Mouse (Mus musculus): ENCODE results near the gene Galnt2.

GRCm38 (mm10) chr8:124182224-124182623, 49.0 kb upstream of the Galnt2 start:
- TF ChIP-seq CTCF (IDR thresholded peaks at IDR 0.05; ENCODE audit: control insufficient read depth, insufficient read depth, low read length) (no peak), POLR2A (IDR thresholded peaks at IDR 0.05; ENCODE audit: borderline replicate concordance, control insufficient read depth, low read depth, low read length) (no peak)

Data from bone marrow, adult 2 months (tissue).